Mouse (Mus musculus): ENCODE data around the gene Tgm6. TPM values are rescaled to one million over a fixed set of nuclear protein-coding genes. Genes with fewer than 3 reads are reported as not detected.

Tgm6 gene
- total and polyA plus RNA-seq, 3 experiments: not detected

DNA sequence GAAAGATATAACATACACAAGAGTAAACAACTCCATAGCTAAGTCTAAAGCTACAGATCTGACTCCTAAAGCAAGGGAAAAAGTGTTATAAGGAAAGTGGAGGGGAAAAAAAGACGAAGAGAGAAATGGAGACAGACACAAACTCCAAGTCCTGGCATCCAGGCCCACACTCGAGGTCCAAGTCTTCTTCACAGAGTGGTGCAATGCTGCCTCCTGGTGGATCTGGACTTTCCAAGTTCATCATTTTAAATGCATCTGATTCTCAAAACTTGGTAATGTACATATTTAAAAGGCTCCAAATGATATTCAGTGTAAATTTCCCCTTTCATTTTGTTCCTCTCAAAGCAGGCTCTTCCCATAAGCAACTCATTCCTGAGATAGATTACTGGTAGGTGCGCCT is 55.6 kb downstream of the Tgm6 start:
- H3K27ac ChIP-seq: no peak overlapping the region
- no peak overlapping the region for H3K9ac ChIP-seq (ENCODE audit: low read depth, low read length)
- peaks cover 15% of the 10 kb centered on the region for H3K36me3 ChIP-seq (ENCODE audit: control insufficient read depth, insufficient read depth, low read length)
- 43% methylated on average over 3 of the region's 3 CpGs for WGBS
- no peaks in the 10 kb centered on the region for H3K79me2 ChIP-seq (replicated peaks; ENCODE audit: control insufficient read depth, insufficient read depth, low read length)
- no peak overlapping the region for H3K4me3 ChIP-seq
- TF ChIP-seq CTCF (IDR thresholded peaks at IDR 0.05): peak; percentile 75
- no peak for TF ChIP-seq EP300 (IDR thresholded peaks at IDR 0.05; ENCODE audit: insufficient read depth, low read depth, low read length)
- no peak for TF ChIP-seq POLR2A (IDR thresholded peaks at IDR 0.05; ENCODE audit: insufficient read depth, low read depth, low read length)
- H3K4me1 ChIP-seq (ENCODE audit: control insufficient read depth, insufficient read depth, low read length): no peaks in the 10 kb centered on the region; the same call in 1 of the 2 replicates
- H3K27me3 ChIP-seq (ENCODE audit: control insufficient read depth, insufficient read depth, low read length): no peaks in the 10 kb centered on the region
- peak; percentile 16 to 39 for DNase-seq
- intact Hi-C loops (cut with DNase I): loop anchor here (2.0 to 5.0 kb wide), 3 partner anchors 99 to 286 kb away; no protein-coding TSS in a partner anchor

DNA sequence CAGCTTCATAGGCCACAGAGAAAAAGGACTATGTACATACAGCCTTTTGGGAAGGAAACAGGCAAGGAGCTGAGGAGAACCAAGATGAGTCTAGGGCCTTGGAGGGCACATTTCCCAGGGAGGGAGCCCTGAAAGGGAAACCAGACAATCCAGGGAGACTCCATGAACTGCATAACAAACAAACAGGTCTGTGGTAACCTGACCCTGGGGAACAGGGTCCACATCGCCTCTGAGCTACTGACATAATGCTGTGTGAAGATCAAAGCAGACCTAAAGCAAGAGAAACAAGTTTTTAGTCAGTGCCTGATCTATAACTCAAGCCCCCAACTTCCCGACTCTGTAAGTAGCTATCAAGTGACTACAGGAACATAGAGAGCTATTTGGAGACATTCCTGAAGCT is 59.5 kb downstream of the Tgm6 start:
- intact Hi-C loops (cut with DNase I): no loop called here
- Histone ChIP-seq H3K4me3 (no peak overlapping the region), H3K9ac (ENCODE audit: low read depth, low read length) (no peak overlapping the region), H3K36me3 (ENCODE audit: control insufficient read depth, insufficient read depth, low read length) (peaks cover 32% of the 10 kb centered on the region), H3K27ac (no peak overlapping the region), H3K4me1 (ENCODE audit: control insufficient read depth, insufficient read depth, low read length) (peaks cover 1% of the 10 kb centered on the region), H3K27me3 (ENCODE audit: control insufficient read depth, insufficient read depth, low read length) (no peaks in the 10 kb centered on the region), H3K79me2 (replicated peaks; ENCODE audit: control insufficient read depth, insufficient read depth, low read length) (no peaks in the 10 kb centered on the region)
- TF ChIP-seq POLR2A (IDR thresholded peaks at IDR 0.05; ENCODE audit: insufficient read depth, low read depth, low read length): no peak
- no peak for DNase-seq
- 84% methylated on average over 2 of the region's 2 CpGs for WGBS

DNA sequence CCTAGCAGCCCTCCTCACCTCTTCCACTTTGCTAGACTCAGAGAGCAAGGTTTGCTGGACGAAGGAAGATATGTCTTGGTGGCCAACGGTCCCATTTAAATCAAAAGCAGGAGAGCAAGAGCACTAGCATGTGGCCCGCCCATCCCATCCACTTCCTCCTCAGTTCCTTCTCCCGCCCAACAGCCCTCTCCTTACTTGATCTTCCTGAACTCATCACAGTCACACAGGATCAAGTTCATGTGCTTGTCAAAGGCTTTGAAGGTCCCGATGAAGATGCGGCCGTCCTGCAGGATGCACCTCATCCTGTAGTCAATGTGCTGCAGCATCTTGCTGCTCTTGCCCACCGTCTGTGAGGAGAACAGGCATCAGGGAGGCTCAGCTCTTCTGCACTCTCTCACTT is 64.6 kb downstream of the Tgm6 start:
- no peak for DNase-seq
- 40% methylated on average over 8 of the region's 8 CpGs for WGBS
- Histone ChIP-seq H3K79me2 (replicated peaks; ENCODE audit: control insufficient read depth, insufficient read depth, low read length) (peaks cover 4% of the 10 kb centered on the region; the same call in 1 of the 2 replicates), H3K4me1 (ENCODE audit: control insufficient read depth, insufficient read depth, low read length) (peaks cover 9% of the 10 kb centered on the region), H3K36me3 (ENCODE audit: control insufficient read depth, insufficient read depth, low read length) (peaks cover 29% of the 10 kb centered on the region), H3K27me3 (ENCODE audit: control insufficient read depth, insufficient read depth, low read length) (no peaks in the 10 kb centered on the region), H3K4me3 (no peak overlapping the region), H3K9ac (ENCODE audit: low read depth, low read length) (0 out of 2 replicates have a peak overlapping the region, but pooled peaks have one; percentile 36), H3K27ac (no peak overlapping the region)
- TF ChIP-seq CTCF (IDR thresholded peaks at IDR 0.05) (no peak), EP300 (IDR thresholded peaks at IDR 0.05; ENCODE audit: insufficient read depth, low read depth, low read length) (no peak), POLR2A (IDR thresholded peaks at IDR 0.05; ENCODE audit: insufficient read depth, low read depth, low read length) (no peak)
- intact Hi-C loops (cut with DNase I): loop anchor here (5.0 kb wide), 2 partner anchors 95 to 375 kb away; partner anchors contain the start of genes Nop56 and Stk35

DNA sequence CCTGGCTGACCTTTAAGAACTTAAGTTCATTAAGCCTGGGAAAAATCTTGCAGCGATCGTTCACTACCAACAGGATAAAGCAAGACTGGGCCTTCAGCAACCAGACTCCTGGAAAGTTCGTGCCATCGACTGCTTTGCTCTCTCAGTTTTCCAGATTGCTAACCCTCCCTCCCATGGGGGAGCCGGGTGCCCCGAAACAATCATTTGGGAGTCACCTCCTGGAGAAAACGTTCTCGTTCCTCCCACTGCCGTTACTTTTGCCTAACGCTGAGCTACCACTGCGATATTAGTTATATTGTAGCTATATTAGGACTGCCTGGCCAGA is 66.1 kb downstream of the Tgm6 start:
- peak overlapping the region; percentile 99 for H3K9ac ChIP-seq (ENCODE audit: low read depth, low read length)

DNA sequence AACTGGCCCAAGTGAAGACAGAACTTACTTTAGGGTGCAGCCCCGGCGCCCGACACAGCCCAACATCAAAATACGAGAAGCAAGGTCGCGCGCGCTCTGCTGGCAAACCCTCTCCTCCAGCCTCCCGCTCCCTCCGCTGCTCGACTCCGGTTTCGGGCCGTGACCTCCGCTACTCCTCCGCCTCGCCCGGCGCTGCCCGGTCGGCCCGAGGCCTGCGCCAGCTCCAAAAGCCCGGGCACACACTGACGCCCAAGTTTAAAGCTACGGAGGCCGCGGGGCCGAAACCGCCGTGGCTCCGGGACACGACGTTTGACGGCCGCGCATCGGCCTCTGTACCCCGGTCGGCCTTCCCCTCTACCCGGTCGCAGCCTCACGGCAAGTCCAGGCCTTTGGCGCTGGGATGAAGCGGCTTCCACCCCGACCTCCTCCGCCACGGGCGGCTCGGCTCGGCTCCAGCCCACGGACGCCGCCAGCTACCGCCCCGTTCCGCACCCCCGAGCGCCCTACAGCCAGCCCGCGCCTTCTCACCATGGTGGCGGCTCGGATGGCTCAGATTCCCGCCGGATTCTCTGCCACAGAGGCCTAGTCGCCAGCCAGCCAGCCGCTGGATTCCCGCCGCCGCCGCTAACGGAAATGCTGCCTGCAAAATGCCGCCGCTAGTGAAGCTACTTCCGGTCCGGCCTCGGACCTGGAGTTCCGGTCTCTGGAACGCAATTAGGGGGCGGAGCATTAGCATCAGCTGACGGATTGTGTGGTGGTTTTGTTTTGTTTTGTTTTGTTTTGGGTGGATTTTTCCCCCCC is 66.7 kb downstream of the Tgm6 start, which contains the start of gene Snrpb:
Snrpb (minus strand) TSS at position 698 of the 801 bp plus-strand sequence.
- H3K79me2 ChIP-seq (replicated peaks; ENCODE audit: control insufficient read depth, insufficient read depth, low read length): peaks cover 4% of the 10 kb centered on the region; the same call in 1 of the 2 replicates
- peak within 1 kb of the TSS; percentile 95 for H3K4me3 ChIP-seq
- TF ChIP-seq CTCF (IDR thresholded peaks at IDR 0.05) (no peak), EP300 (IDR thresholded peaks at IDR 0.05; ENCODE audit: insufficient read depth, low read depth, low read length) (0 out of 2 replicates have a peak, but pooled peaks have one; percentile 54), POLR2A (IDR thresholded peaks at IDR 0.05; ENCODE audit: insufficient read depth, low read depth, low read length) (peak; percentile 83)
- H3K4me1 ChIP-seq (ENCODE audit: control insufficient read depth, insufficient read depth, low read length): peaks cover 9% of the 10 kb centered on the region
- DNase-seq: peak; percentile 91 to 92
- WGBS: under 1% methylated on average over 81 of the region's 81 CpGs
- intact Hi-C loops (cut with DNase I): loop anchor here (5.0 kb wide), 2 partner anchors 93 to 377 kb away; partner anchors contain the start of genes Nop56 and Stk35
- no peaks in the 10 kb centered on the region for H3K27me3 ChIP-seq (ENCODE audit: control insufficient read depth, insufficient read depth, low read length)
- H3K9ac ChIP-seq (ENCODE audit: low read depth, low read length): peak within 1 kb of the TSS; percentile 99
- H3K36me3 ChIP-seq (ENCODE audit: control insufficient read depth, insufficient read depth, low read length): peaks cover 22% of the 10 kb centered on the region
- H3K27ac ChIP-seq: peak within 1 kb of the TSS; percentile 85

More for the DNA sequence above, 66.1 kb downstream of the Tgm6 start:
- DNase-seq: no peak
- 0% methylated on average over 11 of the region's 11 CpGs for WGBS
- intact Hi-C loops (cut with DNase I): loop anchor here (5.0 kb wide), 2 partner anchors 94 to 376 kb away; partner anchors contain the start of genes Nop56 and Stk35
- peak overlapping the region; percentile 95 for H3K4me3 ChIP-seq
- H3K27ac ChIP-seq: peak overlapping the region; percentile 85
- H3K36me3 ChIP-seq (ENCODE audit: control insufficient read depth, insufficient read depth, low read length): peaks cover 25% of the 10 kb centered on the region
- TF ChIP-seq EP300 (IDR thresholded peaks at IDR 0.05; ENCODE audit: insufficient read depth, low read depth, low read length): no peak
- peaks cover 9% of the 10 kb centered on the region for H3K4me1 ChIP-seq (ENCODE audit: control insufficient read depth, insufficient read depth, low read length)
- H3K27me3 ChIP-seq (ENCODE audit: control insufficient read depth, insufficient read depth, low read length): no peaks in the 10 kb centered on the region
- peaks cover 4% of the 10 kb centered on the region; the same call in 1 of the 2 replicates for H3K79me2 ChIP-seq (replicated peaks; ENCODE audit: control insufficient read depth, insufficient read depth, low read length)

DNA sequence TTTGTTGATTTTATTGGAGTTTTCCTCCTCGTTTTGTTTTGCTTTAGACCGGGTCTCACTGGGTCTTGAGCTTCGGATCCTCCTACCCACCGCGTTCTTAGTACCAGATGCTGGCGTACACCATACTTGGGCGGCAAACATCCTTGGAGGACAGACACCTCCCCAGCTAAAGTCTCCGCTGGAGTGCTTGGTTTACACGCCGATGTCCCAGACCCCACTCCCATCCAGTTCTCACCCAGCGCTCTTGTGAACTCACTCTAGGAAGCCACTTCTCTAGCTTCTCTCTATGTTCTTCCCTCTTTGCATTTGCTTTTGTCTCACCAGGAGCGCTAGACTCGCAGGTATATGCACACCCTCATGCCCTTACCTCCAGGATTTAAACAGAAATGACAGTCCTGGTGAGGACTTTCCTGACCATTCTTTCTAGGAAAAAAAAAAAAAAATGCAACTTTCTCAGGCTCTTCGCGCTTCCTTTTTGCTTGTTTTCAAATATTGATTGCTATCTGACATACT is 67.3 kb downstream of the Tgm6 start:
- WGBS: 2% methylated on average over 15 of the region's 15 CpGs
- Histone ChIP-seq H3K27me3 (ENCODE audit: control insufficient read depth, insufficient read depth, low read length) (no peaks in the 10 kb centered on the region), H3K9ac (ENCODE audit: low read depth, low read length) (peak overlapping the region; percentile 74), H3K27ac (peak overlapping the region; percentile 85), H3K4me1 (ENCODE audit: control insufficient read depth, insufficient read depth, low read length) (peaks cover 9% of the 10 kb centered on the region), H3K36me3 (ENCODE audit: control insufficient read depth, insufficient read depth, low read length) (peaks cover 16% of the 10 kb centered on the region), H3K4me3 (peak overlapping the region; percentile 95), H3K79me2 (replicated peaks; ENCODE audit: control insufficient read depth, insufficient read depth, low read length) (peaks cover 4% of the 10 kb centered on the region; the same call in 1 of the 2 replicates)
- intact Hi-C loops (cut with DNase I): loop anchor here (5.0 kb wide), 3 partner anchors 93 to 377 kb away; partner anchors contain the start of genes Nop56, Pced1a, Stk35 and Vps16
- no peak; the same call in 1 of the 2 replicates for TF ChIP-seq POLR2A (IDR thresholded peaks at IDR 0.05; ENCODE audit: insufficient read depth, low read depth, low read length)
- TF ChIP-seq EP300 (IDR thresholded peaks at IDR 0.05; ENCODE audit: insufficient read depth, low read depth, low read length): no peak
- TF ChIP-seq CTCF (IDR thresholded peaks at IDR 0.05): no peak
- no peak for DNase-seq

Measured in heart, adult 2 months (tissue).